Mouse (Mus musculus): Measurements from ENCODE around the gene Prkcb. TPM values are rescaled to one million over a fixed set of nuclear protein-coding genes. Genes with fewer than 3 reads are reported as not detected.

Gene Prkcb
- total RNA-seq, 2 experiments from 2014 or later = 701 to 769 TPM

GRCm38 (mm10) chr7:122366635-122367034 lies 78.1 kb downstream of the Prkcb start:
- DNase-seq (ENCODE audit: low spot score in 2 of 2) = no peak

DNA sequence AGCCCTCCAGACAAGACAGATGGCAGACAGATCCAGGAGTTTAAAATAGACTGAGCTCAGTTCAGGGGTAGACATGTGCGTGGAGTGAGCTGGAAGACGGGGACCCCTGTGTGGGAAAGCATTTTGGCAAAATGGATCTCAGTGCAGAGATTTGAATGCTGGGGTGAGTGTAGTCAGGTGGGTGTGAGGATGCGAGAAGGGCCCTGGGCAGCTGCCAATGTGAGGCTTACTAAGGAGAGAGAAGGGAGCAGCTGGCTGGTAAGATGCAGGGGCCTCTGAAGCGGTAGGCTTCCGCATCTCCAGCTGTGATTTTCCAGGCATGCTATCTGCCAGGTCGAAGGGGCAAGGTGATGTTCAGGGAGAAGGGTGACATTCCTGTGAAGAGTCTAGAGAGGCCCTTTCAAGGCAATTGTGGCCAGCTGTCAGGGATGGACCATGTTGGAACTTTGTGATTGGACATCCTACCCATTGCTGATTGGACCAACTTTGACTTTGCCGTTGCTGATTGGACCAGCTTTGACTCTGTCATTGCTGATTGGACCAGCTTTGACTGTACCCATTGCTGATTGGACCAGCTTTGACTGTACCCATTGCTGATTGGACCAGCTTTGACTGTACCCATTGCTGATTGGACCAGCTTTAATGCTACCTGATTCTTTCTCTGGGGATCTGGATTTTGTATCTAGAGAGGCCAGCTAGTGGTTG lies 78.9 kb downstream of the Prkcb start:
- no peak for DNase-seq (ENCODE audit: low spot score in 2 of 2)

GRCm38 (mm10) chr7:122370488-122370887 lies 81.9 kb downstream of the Prkcb start:
- no peak for DNase-seq (ENCODE audit: low spot score in 2 of 2)

DNA sequence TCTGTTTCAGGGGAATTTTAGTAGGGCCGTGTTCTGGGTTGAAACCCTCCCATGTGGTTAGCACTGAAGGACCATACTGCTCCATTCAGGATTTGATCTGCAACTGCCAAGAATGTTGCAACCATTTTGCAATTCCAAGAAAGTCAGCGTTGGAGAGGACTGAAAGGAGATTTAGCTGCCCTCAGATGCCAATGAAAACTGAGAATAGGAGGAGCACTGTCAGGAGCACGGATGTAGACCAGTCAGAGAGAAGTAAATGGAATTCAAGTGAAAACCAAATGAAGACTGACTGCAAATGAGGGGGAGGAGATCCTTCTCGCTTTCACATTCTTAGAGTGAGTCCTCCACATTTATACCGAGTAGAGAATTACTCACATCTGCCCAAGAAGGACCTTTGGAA lies 83.4 kb downstream of the Prkcb start:
- DNase-seq (ENCODE audit: low spot score in 2 of 2) = no peak

GRCm38 (mm10) chr7:122372349-122372748 lies 83.8 kb downstream of the Prkcb start:
- DNase-seq (ENCODE audit: low spot score in 2 of 2) = no peak

GRCm38 (mm10) chr7:122376845-122377244 lies 88.3 kb downstream of the Prkcb start:
- DNase-seq (ENCODE audit: low spot score in 2 of 2) = no peak

- no peak for DNase-seq (ENCODE audit: low spot score in 2 of 2)
These were observed 89.4 kb downstream of the Prkcb start for GRCm38 (mm10) chr7:122377967-122378366.

GRCm38 (mm10) chr7:122378473-122378872 lies 89.9 kb downstream of the Prkcb start:
- no peak for DNase-seq (ENCODE audit: low spot score in 2 of 2)

DNA sequence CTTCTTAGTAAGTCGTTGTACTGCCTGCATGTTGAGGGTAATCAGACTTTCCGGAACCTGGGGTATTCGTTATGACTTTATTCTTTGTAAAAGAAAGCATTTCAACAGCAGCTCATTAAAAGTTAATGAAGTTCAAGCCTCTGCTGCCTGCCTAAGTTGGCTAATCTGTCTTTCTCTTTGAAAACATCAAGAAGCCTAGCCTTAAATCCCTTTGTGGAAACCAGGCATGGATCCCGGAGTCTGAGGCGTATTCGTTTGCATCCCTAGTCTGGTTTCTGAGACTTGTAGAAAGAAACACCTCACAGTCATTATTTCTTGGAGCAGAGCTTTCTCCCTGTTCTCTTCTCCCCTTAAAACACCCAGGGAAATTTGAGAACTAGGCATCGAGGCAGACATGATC lies 90.7 kb downstream of the Prkcb start:
- no peak for DNase-seq (ENCODE audit: low spot score in 2 of 2)

DNA sequence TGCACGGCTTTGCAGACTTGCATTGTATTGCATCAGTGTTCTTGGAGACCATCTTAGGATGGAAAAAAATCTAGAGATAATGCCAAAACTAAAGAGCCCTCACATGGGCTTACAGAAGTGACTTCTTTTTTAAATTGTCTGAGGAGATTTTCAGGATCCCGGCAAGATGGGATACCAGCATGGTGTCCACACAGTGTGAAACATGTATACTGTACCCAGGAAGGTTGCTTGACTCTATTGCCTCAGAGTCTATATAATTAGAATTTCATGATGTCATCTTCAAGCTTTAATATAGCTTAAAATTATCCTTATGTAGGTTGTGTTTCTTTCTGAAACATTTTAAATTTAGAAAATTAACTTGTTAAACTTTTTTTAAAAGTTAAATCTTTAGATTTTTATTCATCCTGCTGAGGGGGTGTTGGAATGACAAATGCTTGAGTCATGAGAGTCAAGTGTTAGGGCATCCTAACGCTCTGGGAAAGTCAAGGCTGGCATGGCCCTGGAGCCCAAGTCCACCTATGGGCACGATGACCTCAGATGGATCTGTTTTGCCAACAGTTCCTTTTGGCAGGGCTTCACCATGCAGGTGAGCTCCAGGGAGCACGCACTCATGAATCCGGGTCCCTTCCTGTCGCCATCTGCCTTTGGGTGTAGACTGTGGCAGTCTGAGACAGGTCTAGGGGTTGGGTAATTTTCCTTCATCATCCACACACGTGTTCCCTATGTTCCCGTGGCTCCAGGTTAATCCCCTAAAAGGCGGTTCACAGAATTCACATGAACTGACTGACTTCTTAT lies 92.0 kb downstream of the Prkcb start:
- DNase-seq (ENCODE audit: low spot score in 2 of 2) = no peak

DNA sequence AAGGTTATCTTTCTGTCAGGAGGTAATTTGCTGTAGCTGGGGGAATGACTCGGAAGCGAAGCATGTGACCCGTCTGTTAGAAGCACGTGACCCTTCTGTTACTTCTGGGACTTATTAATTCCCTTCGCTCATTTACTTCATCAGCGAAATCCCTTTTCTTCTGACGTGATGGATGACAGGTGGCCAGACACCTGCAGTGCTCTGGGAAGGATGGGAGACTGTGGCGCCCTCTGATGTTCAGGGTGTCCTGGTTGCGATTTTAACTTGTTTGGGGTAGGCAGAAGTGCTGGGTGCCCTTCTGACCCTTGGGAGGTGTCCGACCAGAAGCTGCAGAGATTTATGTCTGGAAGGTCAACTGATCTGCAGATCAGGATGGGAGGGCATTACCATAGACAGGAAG lies 93.0 kb downstream of the Prkcb start:
- DNase-seq (ENCODE audit: low spot score in 2 of 2) = no peak

GRCm38 (mm10) chr7:122383260-122383659 lies 94.7 kb downstream of the Prkcb start:
- DNase-seq (ENCODE audit: low spot score in 2 of 2) = no peak

DNA sequence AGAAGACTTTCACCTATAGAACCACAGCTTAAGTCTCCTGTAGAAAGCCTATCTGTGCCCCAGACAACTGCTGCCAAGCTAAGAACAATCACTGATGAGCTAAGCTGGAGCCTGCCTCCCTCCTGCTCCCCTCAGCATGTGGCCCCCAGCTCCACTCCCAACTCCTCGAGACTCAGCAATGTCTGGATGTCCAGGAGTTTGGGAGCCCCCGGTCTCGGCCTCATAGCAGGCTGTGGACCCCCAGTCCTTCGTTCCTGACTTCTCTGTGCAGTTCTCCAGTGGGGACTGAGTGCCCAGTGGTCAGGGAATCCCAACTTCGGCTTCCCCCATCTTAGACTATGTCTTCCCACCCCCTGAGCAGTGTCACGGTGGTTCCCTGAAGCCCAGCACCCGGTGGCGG lies 96.3 kb downstream of the Prkcb start:
- DNase-seq (ENCODE audit: low spot score in 2 of 2) = no peak

- no peak for DNase-seq (ENCODE audit: low spot score in 2 of 2)
These were observed 98.0 kb downstream of the Prkcb start for GRCm38 (mm10) chr7:122386567-122386966.

- DNase-seq (ENCODE audit: low spot score in 2 of 2) = no peak
These were observed 99.3 kb downstream of the Prkcb start for GRCm38 (mm10) chr7:122387896-122388295.

GRCm38 (mm10) chr7:122388858-122389257 lies 100.3 kb downstream of the Prkcb start:
- DNase-seq (ENCODE audit: low spot score in 2 of 2) = no peak

GRCm38 (mm10) chr7:122389633-122390032 lies 101.1 kb downstream of the Prkcb start:
- no peak for DNase-seq (ENCODE audit: low spot score in 2 of 2)

DNA sequence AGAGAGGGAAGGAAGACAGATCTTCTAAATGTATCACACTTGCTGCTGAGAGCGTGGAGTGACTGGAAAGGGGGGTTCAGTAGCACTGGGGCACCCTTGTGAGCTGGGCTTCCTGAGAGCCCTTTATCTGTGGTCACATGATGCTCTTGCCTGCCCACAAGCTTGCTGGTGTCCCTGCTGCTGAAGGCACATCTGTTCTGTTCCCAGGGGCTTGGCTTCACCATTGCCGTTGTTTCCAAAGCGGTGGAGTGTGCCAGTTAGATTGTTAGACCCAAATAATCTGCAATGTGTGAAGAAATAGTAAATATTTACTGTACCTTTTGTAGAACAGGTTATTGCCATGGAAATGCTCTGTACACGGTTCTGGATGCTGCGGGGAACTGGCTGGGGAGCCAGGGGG lies 101.6 kb downstream of the Prkcb start:
- peak; percentile 43 to 59 for DNase-seq (ENCODE audit: low spot score in 2 of 2)

DNA sequence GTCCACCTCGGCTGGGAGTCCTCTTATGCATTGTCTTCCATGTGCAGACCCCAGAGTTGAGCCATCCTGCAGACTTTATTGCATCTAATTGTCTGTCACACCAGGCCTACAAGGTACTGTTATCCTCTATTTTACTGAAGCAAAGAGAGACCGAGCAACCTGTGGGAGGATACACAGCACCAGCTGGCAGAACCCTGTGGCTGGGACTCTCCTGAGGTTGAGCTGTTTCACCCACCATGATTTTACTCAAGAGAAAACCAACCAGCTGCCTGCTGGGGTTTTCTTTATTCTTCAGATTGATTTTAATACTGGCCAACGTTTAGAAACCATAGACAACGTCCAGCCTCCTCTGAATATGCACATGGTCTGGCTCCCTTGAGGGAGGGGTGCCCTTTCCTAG lies 102.1 kb downstream of the Prkcb start:
- DNase-seq (ENCODE audit: low spot score in 2 of 2) = no peak

DNA sequence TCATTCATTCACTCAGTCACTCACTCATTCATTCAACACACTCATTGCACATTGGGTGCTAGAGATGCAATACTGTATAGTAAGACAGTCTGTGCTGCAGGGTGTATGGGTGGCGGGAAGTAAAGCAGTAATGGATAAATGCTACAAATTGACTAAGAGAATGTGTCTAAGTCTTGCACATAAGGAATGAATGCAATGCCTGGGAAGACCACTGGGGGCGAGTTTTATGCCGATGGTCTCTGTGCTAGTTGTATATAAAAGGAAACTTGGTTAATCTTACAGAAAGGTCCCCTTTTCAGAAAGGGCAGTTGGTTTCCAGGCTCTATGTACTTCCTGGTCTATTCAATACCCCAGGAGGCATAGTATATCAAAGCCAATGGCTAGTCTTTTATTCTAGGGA lies 102.8 kb downstream of the Prkcb start:
- DNase-seq (ENCODE audit: low spot score in 2 of 2) = no peak

GRCm38 (mm10) chr7:122393964-122394363 lies 105.4 kb downstream of the Prkcb start:
- no peak for DNase-seq (ENCODE audit: low spot score in 2 of 2)

DNA sequence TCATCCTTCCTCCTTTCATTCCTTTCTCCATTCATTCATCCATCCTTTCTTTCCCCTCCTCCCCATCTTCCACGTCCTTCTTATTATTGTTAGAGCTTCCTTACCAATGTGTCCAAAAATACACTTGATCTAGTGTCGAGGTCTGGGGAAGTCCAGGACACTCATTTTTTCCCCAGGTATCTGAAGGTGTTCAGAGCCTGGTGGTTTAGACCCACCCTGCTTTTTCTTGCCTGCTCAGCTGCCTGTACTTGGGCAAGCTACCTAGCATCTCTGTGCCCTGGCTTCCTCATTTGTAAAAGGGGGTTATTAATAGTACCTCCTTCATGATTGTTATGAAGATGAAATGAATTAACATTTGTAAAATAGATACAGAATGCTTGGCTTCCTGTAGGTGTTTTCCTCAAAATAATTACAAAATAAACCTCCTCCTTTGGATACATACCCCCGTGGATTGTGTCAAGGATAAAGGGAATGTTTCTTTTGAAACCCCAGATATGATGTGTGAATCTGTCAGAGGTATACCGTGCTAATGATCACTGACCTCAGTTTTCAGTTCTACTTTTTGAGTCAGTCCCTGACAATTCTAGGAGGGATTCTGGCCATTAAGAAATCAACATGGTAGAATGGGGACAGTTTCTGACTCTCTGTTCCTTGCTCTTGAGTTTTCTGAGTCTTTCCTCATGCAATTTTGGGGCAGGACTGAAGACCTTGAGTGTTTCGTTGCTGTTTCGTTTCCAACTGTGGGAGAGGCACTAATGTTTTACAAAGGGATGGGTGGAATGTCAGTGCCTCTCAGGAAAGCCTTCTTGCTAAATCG lies 106.8 kb downstream of the Prkcb start:
- no peak for DNase-seq (ENCODE audit: low spot score in 2 of 2)
